Mouse (Mus musculus) left cerebral cortex, adult 11 months (tissue): Measurements from ENCODE around the gene Ankrd63.
A peak's percentile ranks its signal among the peaks of the same experiment; 100 is the strongest.

Experiments
- DNase-seq: peaks from one replicate; pipeline ENCODE4 v3.0.0; 2022; ENCODE audit warnings: low spot score

Gene Ankrd63

GRCm38 (mm10) chr2:118726873-118727272 is 23.1 kb upstream of the Ankrd63 start:
- no peak for DNase-seq

GRCm38 (mm10) chr2:118725511-118725910 is 21.7 kb upstream of the Ankrd63 start:
- no peak for DNase-seq

- no peak for DNase-seq
These were observed 20.1 kb upstream of the Ankrd63 start for GRCm38 (mm10) chr2:118723693-118724486.

- no peak for DNase-seq
These were observed 12.9 kb upstream of the Ankrd63 start for GRCm38 (mm10) chr2:118716677-118717076.

- DNase-seq = no peak
These were observed 10.5 kb upstream of the Ankrd63 start for GRCm38 (mm10) chr2:118714230-118714629.

- DNase-seq = no peak
These were observed 9.9 kb upstream of the Ankrd63 start for GRCm38 (mm10) chr2:118713631-118714030.

GRCm38 (mm10) chr2:118711038-118711494 is 7.3 kb upstream of the Ankrd63 start:
- DNase-seq = no peak

GRCm38 (mm10) chr2:118709655-118710221 is 6.0 kb upstream of the Ankrd63 start:
- DNase-seq = no peak

GRCm38 (mm10) chr2:118708472-118708871 is 4.7 kb upstream of the Ankrd63 start:
- DNase-seq = no peak

- peak; percentile 61 for DNase-seq
These were observed 2.7 kb upstream of the Ankrd63 start for GRCm38 (mm10) chr2:118706436-118706835.

GRCm38 (mm10) chr2:118702883-118703761 is 641 bp downstream of the Ankrd63 start:
- DNase-seq = no peak

- DNase-seq = no peak
These were observed 1.5 kb downstream of the Ankrd63 start for GRCm38 (mm10) chr2:118701971-118702882.

- no peak for DNase-seq
These were observed 2.6 kb downstream of the Ankrd63 start for GRCm38 (mm10) chr2:118701161-118701560.

GRCm38 (mm10) chr2:118700179-118701062 is 3.3 kb downstream of the Ankrd63 start:
- DNase-seq = no peak

GRCm38 (mm10) chr2:118697955-118698354 is 5.8 kb downstream of the Ankrd63 start:
- no peak for DNase-seq

GRCm38 (mm10) chr2:118697311-118697877 is 6.4 kb downstream of the Ankrd63 start:
- no peak for DNase-seq

GRCm38 (mm10) chr2:118696451-118697308 is 7.1 kb downstream of the Ankrd63 start:
- DNase-seq = no peak

- no peak for DNase-seq
These were observed 8.0 kb downstream of the Ankrd63 start for GRCm38 (mm10) chr2:118695677-118696232.
